Mouse (Mus musculus): ENCODE results near the gene Nexn.

DNA sequence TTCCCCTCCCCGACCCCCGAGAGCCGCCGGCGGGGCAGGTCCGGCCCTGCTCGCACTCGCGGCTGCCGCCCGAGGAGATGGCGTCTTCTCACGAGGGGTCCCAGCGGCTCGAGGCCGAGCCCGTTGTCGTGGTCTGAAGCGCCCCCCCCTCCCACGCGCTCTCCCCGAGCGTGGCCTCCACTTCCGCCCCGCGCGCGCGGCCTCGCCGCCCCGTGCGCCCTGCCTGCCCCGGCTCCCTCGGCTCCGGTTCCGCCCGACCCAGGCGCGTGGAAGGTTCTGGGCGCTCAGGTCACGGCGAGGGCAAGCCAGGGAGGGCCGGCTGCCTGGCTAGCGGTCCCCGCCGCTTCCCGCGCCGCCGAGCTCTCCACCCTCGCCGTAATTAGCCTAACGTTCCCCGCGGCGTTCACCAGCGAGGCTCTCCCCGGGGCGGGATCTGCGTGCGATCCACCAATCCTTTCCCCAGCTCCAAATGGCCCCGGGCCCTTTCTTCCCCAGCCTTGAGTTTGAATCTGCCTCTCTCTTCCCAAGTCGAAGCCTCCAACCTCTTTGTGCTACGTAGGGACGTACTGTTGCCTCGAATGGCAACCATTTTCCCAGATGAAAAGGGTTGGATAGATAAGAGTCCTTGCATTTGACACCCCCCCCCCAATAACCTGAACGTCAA is 55.3 kb downstream of the Nexn start:
- TF ChIP-seq POLR2A (IDR thresholded peaks at IDR 0.05; ENCODE audit: extremely low read depth, insufficient read depth, low read length) (no peak), CTCF (IDR thresholded peaks at IDR 0.05; ENCODE audit: low read depth, low read length) (no peak)
